Mouse (Mus musculus) E14TG2a.4 (cell line): ENCODE data around the gene Ccdc144b.

Experiments
- H3K27me3 ChIP-seq: 2 replicates; pipeline ENCODE4 v1.6.1; 2014; ENCODE audit warnings: low read length, control low read depth; ENCODE audit not compliant: insufficient read depth
- H3K36me3 ChIP-seq: 2 replicates; pipeline ENCODE4 v1.6.1; 2014; ENCODE audit warnings: low read length, control low read depth; ENCODE audit not compliant: insufficient read depth
- H3K4me1 ChIP-seq: replicated peaks from 2 replicates; pipeline ENCODE4 v1.6.1; 2014; ENCODE audit warnings: low read depth, low read length, control low read depth
- H3K4me3 ChIP-seq: replicated peaks from 2 replicates; pipeline ENCODE4 v1.5.1; 2014; ENCODE audit warnings: mild to moderate bottlenecking, low read length
- H3K9me3 ChIP-seq: 2 replicates; pipeline ENCODE4 v1.6.1; 2014; ENCODE audit warnings: low read length, control low read depth
- CTCF ChIP-seq: conservative IDR thresholded peaks from 2 replicates; pipeline ENCODE4 v1.5.1; 2014; ENCODE audit warnings: low read length
- NANOG ChIP-seq: IDR thresholded peaks from 2 replicates; pipeline ENCODE4 v1.6.1; 2014; ENCODE audit warnings: borderline replicate concordance, low read length, mixed read lengths
- POU5F1 ChIP-seq: IDR thresholded peaks from 2 replicates; pipeline ENCODE4 v1.6.1; 2014; ENCODE audit warnings: low read length, borderline replicate concordance

Ccdc144b gene

DNA sequence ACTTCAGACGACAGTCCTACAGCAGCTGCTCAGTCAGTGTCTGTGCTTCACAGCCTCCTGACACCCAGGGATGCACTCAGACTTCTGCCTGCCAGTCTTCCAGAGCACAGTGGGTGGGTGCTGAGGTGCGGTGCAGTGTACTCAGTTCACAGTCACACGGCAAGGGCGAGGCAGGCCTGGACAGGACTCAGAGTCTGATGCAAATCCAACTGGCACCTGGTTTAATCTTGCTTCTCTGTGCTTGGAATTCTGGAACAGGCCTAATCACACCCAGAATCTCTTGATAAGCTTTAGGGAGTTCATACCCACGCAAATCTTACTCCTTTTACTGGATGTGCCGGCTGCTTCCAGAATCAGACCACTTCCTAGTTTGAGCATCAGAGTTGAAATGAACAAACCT lies 22.1 kb upstream of the Ccdc144b start:
- no peaks in the 10 kb centered on the region for H3K27me3 ChIP-seq
- peaks cover 84% of the 10 kb centered on the region for H3K36me3 ChIP-seq
- TF ChIP-seq POU5F1 (no peak), CTCF (no peak), NANOG (no peak)
- H3K4me1 ChIP-seq, result 0 out of 2 replicates have a peak, but pooled peaks cover 8% of the 10 kb centered on the region
- no peaks in the 10 kb centered on the region for H3K9me3 ChIP-seq
- H3K4me3 ChIP-seq, result no peak overlapping the region

GRCm38 (mm10) chr3:36074231-36074630 lies 20.9 kb upstream of the Ccdc144b start:
- no peaks in the 10 kb centered on the region for H3K9me3 ChIP-seq
- H3K36me3 ChIP-seq, result peaks cover 84% of the 10 kb centered on the region
- no peak overlapping the region for H3K4me3 ChIP-seq
- 0 out of 2 replicates have a peak, but pooled peaks cover 8% of the 10 kb centered on the region for H3K4me1 ChIP-seq
- no peaks in the 10 kb centered on the region for H3K27me3 ChIP-seq
- no peak for TF ChIP-seq NANOG
- TF ChIP-seq CTCF, result no peak
- no peak for TF ChIP-seq POU5F1

- Histone ChIP-seq H3K27me3 (no peaks in the 10 kb centered on the region), H3K9me3 (no peaks in the 10 kb centered on the region), H3K36me3 (peaks cover 65% of the 10 kb centered on the region), H3K4me1 (peaks cover 16% of the 10 kb centered on the region), H3K4me3 (no peak overlapping the region)
- no peak for TF ChIP-seq NANOG
- no peak for TF ChIP-seq CTCF
- no peak for TF ChIP-seq POU5F1
These were observed 17.7 kb upstream of the Ccdc144b start for GRCm38 (mm10) chr3:36071047-36071446.

DNA sequence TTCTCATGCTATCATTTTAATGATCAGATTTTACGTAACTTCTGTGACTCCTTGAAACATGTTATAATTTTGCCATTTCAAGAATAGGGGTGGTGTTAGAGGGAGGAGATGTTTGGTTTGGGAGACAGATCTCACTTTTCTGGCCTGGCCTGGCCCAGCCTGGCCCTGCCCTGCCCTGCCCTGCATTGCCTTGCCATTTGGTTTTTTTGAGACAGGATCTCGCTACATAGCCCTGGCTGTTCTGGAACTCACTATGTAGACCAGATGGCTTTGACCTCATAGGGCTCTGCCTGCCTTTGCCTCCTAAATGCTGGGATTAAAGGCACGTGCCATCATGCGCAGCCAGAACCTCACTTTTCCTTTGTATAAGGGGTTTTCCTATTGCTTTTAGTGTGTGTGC lies 17.1 kb upstream of the Ccdc144b start:
- Histone ChIP-seq H3K4me3 (no peak overlapping the region), H3K27me3 (no peaks in the 10 kb centered on the region), H3K36me3 (peaks cover 59% of the 10 kb centered on the region), H3K9me3 (peaks cover 1% of the 10 kb centered on the region; the same call in 1 of the 2 replicates), H3K4me1 (peaks cover 14% of the 10 kb centered on the region)
- TF ChIP-seq CTCF (no peak), NANOG (no peak), POU5F1 (no peak)

- TF ChIP-seq POU5F1 (no peak), NANOG (no peak), CTCF (no peak)
These were observed 14.4 kb upstream of the Ccdc144b start for GRCm38 (mm10) chr3:36067731-36068130.

DNA sequence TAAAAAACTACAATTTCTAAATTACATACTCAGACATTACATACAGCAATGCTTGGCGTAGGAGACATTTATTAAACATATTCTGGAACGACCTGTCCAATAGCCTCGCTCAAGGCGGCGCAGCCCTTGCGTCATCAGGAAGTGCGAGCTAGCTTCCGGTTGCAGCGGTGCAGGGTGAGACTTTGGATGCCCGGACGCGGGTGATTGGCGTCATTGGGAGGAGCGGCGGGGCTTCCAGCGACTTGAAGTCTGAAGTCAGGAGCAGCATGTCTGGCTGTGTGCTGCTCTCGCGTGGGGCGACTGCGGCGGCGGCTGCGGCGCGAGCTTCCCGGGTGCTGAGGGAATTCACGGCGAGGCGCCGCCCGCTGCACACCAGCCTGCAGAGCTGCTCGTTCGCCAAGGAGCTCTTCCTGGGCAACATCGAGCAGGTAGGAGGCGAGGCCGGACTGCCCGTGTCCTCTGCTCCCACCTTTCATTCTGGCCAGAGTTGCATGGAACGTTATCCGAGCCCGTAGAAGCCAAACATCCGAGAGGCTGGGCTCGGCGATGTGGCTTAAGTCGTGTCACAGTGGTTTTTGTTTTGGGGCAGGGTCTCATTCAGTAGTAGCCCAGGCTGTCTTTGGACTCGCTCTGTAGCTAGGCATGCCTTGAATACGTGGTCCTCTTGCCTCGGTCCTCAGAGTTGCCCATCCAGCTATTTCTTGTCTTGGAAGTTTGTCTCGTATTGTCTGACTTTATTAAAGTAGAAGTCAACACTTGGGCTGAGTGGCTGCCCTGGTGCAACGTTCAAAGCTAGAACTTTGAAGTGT lies 12.7 kb upstream of the Ccdc144b start, which contains the start of gene Acad9:
Acad9 (plus strand) TSS at position 137 of the 809 bp plus-strand sequence.
- H3K9me3 ChIP-seq, result peaks cover 5% of the 10 kb centered on the region; the same call in 1 of the 2 replicates
- H3K4me3 ChIP-seq, result peak within 1 kb of the TSS; percentile 92
- no peaks in the 10 kb centered on the region; the same call in 1 of the 2 replicates for H3K27me3 ChIP-seq
- H3K36me3 ChIP-seq, result peaks cover 31% of the 10 kb centered on the region
- H3K4me1 ChIP-seq, result peaks cover 8% of the 10 kb centered on the region
- no peak for TF ChIP-seq POU5F1
- no peak for TF ChIP-seq CTCF
- no peak for TF ChIP-seq NANOG

More at GRCm38 (mm10) chr3:36067731-36068130, 14.4 kb upstream of the Ccdc144b start:
- no peaks in the 10 kb centered on the region for H3K27me3 ChIP-seq
- peaks cover 5% of the 10 kb centered on the region; the same call in 1 of the 2 replicates for H3K9me3 ChIP-seq
- H3K36me3 ChIP-seq, result peaks cover 36% of the 10 kb centered on the region
- no peak overlapping the region for H3K4me3 ChIP-seq
- peaks cover 8% of the 10 kb centered on the region for H3K4me1 ChIP-seq

DNA sequence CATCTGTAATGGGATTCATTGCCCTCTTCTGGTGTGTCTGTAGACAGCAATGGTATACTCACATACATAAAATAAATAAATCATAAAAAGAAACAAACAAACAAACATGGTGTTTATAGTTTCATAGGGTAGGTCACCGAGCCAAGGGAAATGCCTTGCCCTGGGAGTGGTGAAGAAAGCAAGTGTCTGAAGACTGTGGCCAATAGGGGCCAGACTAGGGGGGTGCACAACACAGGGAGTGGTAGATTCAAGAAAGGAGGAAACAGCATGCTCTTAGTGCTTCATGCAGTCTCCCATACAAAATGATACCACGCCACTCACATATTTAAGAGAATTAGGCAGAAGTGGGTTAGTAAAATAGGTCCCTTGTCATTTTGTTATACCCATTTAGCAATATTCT lies 11.8 kb upstream of the Ccdc144b start:
- Histone ChIP-seq H3K36me3 (peaks cover 23% of the 10 kb centered on the region), H3K4me3 (no peak overlapping the region), H3K4me1 (peaks cover 8% of the 10 kb centered on the region), H3K27me3 (no peaks in the 10 kb centered on the region; the same call in 1 of the 2 replicates), H3K9me3 (peaks cover 5% of the 10 kb centered on the region; the same call in 1 of the 2 replicates)
- TF ChIP-seq CTCF (no peak), POU5F1 (no peak), NANOG (no peak)

- peaks cover 17% of the 10 kb centered on the region for H3K36me3 ChIP-seq
- H3K4me1 ChIP-seq, result peaks cover 8% of the 10 kb centered on the region
- H3K27me3 ChIP-seq, result no peaks in the 10 kb centered on the region; the same call in 1 of the 2 replicates
- no peak overlapping the region for H3K4me3 ChIP-seq
- TF ChIP-seq POU5F1, result no peak
- TF ChIP-seq NANOG, result no peak
- TF ChIP-seq CTCF, result no peak
- H3K9me3 ChIP-seq, result peaks cover 5% of the 10 kb centered on the region; the same call in 1 of the 2 replicates
These were observed 11.3 kb upstream of the Ccdc144b start for GRCm38 (mm10) chr3:36064592-36065061.
